Mouse (Mus musculus) T-cell, adult 2 months (primary cell): ENCODE data around the gene Gdpd5.
"Not testable (repeated sequence)": the region's sequence is repeated elsewhere in the genome, so short reads cannot be mapped to it uniquely, and the experiment has no call there.

ENCODE experiments used
- DNase-seq: peaks from one replicate; pipeline ENCODE4 v3.0.0; 2022; ENCODE audit warnings: low spot score

Gene Gdpd5

DNA sequence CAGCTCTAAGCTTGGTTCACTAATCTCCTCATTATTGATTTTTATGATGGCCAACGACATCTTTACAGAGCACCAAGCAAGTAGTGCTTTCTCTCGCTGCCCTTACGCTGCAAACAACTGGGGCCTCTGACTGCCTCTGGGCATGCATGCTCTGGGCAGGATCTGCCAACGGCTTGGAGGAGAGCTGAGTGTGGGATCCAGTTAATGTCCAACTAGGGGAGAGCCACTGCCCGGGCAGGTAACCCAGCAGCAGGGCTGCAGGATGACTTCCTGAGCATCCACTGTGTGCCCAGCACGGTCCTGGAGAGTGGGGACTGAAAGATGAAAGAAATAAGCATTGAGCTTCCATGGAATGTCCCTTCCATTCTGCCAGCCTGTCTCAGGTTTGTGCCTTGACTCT lies 14.5 kb upstream of the Gdpd5 start:
- no peak for DNase-seq

DNA sequence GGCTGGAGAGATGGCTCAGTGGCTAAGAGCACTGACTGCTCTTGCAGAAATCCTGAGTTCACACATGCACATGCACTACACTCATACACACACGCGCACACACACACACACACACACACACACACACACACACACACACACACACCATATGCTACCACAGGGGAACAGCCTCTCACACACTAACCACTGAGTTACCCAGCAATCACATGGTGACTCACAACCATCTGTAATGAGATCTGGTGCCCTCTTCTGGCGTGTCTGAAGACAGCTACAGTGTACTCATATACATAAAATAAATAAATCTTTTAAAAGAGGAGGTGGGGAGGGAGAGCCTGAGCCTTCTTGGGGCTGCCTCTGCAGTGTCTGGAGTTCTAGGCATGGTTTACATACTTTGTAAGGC lies 6.9 kb upstream of the Gdpd5 start:
- not testable (repeated sequence) for DNase-seq

DNA sequence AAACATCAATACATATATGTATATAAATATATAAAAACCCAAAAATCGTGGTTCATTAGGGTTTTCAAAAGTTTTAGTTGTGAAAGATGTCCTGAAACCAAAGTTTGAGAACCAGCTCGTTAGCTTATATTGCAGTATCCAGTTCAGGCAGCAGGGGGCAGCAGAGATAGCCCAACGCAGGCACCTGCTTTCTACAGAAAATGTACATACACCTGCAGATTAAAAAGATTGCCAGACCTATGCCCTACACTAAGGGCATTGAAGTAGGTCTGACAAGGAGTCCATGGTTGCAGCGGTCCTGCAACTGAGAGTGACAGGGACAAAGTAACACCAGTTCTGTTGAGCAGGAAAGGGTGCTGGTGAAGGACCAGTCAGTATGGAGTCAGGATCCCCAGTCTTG lies 5.8 kb upstream of the Gdpd5 start:
- DNase-seq = peak; percentile 74

DNA sequence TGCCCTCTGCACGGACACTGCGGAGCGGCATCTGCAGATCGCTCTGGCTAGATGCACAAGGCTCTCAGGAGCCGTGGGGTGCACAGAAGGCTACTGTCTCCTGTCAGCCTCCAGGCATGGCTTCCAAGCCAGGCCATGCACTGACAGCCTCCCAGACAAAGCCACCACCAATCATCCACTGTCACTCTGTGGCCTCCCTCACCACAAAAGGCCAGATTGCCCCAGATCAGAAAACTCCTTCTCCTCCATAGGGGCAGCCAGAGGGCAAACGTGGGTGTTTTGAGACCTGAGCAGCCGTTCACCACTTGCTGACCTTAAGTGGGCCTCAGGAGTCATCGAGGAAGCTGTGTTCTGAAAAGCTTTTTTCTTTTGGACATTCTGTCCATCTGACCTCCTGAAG lies 2.3 kb upstream of the Gdpd5 start:
- no peak for DNase-seq

DNA sequence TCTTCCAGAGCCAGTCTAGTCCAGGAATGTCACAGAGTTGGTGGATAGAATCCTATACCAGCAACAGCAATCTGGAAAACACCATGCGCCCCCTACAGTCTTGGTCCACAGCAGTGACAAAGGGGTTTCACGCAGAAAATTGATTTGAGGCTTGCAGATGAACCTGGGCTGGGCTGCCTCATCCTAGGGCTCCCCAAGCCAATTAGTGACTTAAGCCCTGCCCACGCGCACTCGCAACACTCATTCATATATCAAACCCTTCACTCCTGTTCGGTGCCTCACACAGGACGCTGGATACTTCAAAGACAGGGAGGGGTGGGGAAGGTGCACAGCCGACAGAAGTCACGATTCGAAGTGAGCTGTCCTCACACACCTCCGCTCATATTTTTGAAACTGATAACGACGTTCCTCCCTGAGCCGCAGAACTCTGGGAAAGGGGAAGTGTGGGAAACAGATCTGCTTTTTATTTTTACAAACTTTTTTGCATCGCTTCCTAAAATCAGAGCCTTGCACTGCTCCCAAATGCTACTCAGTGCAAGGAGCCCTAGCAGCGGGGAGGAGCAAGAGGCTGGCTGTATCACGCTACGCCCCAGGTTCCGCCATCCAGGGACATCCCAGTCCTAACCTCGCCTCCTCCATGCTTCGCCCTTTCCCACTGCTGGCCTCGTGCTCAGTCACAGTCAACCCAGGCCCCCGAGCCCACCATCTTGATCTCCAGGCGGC lies 562 bp upstream of the Gdpd5 start:
- DNase-seq = peak; percentile 22

DNA sequence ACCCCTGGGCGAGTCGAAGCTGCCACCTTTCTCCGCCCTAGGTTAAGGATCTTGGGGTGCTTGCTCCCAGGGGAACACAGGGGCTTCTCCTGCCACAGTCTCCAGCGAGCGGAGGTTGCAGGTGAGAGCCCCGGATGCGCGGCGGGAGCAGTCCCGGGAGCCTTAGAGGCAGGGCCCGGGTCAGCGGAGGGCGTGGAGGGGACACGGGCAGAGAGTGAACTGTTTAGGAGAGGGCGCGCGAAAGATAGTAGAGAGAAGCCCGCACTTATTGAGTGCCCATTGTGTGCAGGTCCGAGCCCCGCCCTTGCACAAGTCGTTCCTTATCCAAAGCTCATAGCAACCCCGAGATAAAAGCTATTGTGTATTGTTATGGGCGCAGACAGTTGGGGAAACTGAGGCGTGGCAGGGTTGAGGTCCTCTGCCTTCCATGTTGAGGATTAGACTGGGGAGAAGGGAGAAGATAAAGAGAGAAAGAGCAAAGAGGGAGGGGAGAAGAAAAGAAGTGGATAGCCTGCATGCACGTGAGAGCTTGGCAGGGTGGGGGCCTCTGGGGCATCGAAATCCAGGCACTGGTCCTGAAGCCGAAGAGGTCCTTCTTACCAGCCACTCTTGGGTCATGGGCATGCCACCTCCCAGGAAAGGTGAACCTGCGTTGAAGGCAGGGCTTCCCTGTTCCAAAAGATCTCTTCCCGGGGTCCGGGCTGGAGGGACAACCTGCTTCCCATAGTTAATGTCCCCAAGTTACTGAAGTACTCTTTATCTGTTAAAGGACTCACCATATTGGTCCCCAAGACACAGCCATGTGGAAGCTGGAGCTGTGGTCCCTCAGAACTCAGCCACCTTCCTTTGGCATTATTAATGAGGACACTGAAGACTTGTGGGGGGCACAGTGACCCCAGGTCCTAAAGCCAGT lies 1.1 kb downstream of the Gdpd5 start:
- no peak for DNase-seq

DNA sequence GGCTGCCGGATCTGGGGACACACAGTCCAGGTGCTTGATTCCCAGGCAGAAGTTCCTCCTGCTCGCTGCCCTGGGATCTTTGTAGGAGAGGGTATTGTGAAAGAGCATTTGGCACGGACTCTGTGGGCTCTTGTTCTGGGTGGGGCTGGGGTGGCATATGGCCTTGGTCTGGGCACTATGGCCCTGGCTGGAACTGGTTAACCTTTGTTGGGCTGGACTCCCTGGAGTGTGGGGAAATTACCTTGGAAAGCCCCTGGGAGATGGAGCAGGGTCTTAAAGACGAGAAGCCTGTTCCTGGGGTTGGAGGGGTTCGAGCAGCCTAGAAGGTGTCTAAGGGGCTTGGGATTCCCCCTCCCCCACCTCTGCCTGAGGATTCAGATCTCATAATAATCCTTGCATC lies 2.0 kb downstream of the Gdpd5 start:
- DNase-seq = no peak

DNA sequence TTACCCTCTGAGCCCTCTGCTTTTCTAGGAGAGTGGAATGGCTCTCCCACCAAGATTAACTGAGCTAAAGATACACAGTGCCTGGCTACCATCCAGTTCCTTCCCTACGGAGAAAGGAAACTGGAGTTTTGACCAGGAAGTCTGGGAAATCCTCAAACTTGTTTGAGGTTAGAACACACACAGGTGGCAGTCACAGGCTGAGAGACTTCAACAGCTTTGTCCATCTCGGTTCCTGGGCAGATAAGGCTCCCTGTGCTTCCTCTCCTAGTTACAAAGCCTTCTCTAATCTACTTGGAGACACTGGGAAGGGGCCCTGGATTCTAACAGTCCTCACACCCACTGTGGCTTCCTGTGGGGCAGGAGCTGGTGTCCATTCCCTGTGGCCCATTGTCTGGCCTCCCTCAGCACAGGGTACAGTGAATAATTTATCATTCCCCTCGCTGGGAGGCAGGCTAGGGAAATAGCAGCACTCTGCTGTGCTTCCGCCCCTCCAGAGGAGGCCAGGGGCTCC lies 2.9 kb downstream of the Gdpd5 start:
- DNase-seq = no peak

DNA sequence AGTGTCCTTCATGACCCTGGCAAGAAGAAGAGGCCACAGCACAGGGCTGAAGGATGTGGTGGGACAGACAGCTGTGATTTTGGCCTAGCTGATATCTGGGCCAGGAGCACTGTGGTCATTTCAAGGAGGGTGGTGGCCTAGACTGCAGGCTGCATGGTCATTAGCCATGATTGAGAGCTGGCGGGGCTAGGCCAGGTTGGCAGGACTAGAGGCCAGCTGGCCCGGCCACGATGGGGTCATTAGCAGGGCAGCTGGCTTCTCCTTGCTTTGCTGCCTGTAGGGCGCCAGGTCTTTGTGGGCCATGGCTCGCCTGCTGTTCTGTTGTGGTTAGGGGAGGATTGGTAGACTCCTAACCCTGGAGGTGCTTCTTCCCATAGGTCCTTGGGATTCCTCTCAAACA lies 4.8 kb downstream of the Gdpd5 start:
- no peak for DNase-seq

DNA sequence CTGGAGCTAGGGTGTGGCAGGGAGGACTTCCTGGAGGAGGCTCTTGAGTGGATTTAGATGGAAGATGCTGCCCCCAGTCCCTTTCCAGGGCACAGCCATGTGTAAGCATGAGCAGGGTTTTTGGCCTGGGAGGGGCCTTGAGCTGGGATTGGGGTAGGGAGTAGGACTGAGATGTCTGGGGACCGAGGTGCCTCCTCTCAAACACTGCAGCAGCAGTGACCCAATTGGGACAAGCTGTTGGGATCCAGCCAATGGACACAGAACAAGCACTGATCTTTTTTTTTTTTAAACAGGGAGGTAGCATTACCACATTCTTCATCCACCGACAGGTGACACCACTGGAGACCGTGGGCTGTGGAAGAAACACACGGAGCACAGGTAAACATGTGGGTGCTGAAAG lies 5.6 kb downstream of the Gdpd5 start:
- DNase-seq = no peak

DNA sequence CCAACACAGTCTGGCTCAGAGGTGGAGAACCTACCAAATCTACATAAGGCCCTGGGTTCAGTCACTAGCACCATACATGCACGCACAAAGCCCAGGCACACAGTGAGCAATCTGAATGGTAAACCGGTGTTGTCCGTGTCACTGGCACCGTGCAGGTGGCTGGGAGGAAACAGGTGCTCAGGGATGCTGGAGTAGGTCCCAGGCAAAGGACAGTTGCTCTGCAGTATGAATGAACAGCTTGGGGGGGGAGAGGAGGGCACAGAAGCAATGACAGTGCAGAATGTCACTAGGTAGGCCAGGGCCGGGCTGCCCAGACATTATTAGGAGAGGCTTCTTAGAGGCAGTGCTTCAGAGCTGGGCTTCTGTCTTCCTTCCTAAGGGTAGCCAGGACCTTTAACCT lies 6.1 kb downstream of the Gdpd5 start:
- DNase-seq = no peak

DNA sequence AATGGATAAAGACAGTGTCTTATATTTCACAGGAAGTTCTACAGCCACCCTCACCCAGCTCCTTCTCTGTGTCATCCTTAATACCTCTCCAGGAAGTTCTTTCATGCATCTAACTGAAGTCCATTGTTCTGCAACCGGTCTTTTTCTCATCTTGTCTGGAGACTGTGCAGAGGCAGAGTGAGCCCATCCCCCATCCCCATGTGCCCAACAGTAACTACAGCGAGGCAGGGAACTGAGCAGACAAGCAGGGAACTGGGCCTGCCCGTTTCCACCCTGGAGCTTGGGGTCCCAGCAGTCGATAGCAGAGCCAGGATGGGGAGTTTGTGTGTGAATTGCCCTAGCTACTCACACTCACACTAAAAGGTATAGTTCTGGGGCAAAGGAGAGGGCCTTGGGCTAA lies 9.3 kb downstream of the Gdpd5 start:
- no peak for DNase-seq

DNA sequence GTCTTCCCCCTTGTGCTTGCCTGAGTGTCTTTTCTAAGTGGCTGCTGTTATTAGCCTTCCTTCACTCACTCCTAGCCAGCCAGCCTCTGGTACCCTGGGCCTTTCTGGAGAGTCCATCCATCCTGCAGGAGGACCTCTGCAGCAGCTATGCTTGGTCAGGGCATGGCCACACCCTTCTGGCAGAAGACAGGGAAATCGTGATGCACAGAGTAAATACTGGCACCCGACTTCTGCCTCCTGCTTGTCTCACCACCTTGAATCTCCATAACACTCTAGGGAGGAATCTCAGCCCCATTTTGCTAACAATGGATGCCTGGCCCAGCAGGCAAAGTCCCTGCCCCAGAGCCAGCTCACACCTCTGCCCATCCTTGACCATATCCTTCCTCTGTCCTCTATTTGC lies 11.5 kb downstream of the Gdpd5 start:
- DNase-seq = no peak

DNA sequence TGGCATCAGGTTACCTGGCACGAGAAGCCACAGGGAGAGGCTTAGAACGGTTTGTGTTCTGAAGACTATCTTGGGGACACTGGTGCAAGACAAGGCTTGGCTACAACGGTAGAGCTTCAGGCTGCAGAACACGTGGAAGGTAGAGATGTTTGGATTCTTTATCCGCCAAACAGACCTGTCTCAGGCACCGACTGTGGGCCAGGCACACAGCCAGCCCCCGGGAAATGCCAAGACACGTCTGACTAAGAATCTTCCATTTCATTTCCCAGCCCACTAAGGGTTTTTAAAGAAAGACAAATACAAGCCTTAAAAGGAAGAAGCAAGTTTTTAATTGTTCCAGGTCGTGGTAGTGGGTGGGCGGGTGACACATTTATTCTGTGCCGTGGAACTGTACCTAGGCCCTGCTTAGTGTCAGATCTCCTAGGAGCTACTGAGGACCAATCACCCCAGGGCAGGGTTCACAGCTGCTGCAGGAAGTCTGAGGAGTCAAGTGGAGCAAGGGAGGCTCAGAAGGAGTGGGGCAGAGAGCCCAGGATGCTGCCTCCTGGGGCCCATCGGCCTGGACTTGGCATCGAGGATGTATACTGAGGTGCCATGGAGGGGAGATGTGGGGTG lies 12.6 kb downstream of the Gdpd5 start:
- DNase-seq = no peak

DNA sequence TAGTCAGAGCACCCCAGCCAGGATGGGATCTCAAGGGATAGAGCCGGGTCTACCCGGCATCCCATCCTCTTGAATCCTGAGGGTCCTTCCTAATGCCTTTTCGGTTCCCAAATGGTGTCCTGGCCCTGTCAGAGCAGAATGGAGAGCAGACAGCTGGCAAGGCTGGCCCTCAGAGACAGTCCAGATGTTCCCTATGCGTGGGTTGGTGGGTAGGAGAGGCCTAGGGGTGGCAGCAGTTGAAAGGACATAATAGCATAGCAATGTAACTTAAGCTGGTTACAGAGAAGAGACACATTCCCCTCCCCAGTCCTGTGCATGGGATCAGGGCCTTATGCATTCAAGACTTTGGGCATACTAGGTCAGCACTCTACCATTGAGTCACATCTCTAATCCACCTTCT lies 14.2 kb downstream of the Gdpd5 start:
- no peak for DNase-seq

DNA sequence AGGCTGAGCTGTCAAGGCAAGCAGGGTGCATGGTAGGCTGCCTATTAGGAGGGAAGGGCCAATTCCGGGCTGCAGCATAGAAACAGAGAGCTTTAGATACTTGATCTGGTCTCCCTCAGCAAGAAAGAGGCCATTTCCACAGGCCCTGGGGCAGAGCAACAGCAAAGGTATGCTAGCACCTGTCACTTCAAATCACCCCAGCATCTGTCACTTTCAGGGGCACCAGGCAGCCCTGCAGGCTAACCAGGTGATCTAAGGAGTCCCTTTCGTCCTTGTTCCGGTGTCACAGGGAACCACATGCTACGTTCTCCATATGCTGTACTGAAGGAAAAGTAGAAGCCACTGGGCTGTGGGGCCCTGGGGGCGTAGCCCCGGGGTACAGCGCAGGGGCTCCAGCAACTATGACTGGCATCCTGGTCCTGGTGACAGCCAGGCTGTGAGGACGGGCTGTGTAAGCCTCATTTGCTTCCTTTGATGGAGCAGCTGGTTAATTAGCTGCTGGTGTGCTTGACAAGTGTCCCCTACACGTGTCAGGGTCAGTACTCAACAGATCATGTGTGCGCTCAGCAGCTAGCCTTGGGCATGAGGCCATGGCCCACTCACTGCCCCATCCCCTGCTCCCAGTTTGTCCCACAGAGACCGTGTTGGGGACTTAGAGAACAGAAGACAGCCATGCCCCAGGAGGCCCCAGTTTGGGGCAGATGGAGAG lies 14.8 kb downstream of the Gdpd5 start:
- DNase-seq = no peak

DNA sequence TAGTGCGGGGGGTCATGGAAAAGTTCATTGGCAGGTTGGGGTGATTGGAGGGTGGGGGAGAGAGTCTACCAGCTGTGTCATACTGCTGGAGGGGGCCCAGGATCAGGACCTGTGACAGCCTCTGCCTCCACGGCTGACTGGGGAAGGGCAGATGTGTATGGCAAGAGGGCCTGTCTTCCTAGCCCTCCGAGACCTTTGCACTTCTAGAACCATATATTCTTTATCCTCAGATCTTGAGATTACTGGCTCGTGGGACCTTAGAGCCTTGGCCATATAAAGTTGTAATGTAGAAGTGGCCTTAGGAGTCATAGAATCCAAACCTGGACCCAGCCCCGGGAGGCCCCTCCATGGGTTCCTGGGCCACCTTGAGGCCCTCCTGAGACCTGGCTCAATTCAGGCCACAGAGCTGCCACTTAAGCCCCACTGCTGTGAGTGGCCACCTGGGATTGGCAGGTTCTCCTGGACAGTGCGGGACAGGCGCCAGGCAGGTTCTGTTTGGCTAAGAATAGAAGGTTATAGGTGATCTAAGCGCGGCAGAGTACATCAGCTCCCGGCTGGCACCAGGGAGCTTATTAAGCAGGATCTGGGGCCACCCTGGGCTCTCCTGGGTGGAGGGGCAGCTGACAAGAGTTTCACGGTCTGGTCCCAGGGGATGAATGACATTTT lies 15.9 kb downstream of the Gdpd5 start:
- DNase-seq = no peak

DNA sequence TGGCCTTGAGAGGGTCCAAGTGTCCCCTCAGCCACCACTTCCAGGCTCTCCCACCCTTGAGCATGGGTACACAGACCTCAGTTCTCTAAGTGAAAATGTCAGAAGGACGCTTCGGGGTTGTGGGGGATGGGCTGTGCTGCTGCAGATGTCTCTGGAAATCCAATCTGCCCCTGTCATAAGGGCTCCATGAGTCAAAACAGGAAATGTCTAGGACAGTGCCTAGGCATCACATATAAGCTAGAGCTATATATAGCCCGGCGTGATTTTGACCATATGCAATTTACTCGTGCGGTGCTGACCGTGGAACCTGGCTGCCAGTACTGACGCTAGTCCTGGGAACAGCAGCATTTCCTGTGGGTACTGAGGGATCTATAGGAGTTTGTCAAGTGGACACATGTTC lies 20.2 kb downstream of the Gdpd5 start:
- no peak for DNase-seq

DNA sequence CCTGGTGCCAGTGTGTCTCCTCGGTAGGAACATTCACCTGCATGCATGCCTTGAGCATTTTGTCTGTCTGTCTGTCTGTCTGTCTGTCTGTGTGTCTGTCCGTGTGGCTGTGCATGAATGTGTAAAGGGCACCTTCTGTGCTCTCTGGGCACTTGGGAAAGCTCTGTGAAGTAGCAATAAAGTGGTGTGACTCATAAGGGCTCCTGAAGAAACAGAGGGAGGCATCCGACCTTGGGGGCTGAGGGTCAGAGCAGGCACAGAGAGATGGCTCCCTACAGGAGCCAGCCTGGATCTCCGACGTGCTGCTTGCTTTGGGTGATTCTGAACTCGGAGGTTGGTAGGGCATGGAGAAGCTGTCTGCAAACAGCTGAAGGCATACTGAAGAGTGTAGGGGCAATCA lies 21.3 kb downstream of the Gdpd5 start:
- no peak for DNase-seq

DNA sequence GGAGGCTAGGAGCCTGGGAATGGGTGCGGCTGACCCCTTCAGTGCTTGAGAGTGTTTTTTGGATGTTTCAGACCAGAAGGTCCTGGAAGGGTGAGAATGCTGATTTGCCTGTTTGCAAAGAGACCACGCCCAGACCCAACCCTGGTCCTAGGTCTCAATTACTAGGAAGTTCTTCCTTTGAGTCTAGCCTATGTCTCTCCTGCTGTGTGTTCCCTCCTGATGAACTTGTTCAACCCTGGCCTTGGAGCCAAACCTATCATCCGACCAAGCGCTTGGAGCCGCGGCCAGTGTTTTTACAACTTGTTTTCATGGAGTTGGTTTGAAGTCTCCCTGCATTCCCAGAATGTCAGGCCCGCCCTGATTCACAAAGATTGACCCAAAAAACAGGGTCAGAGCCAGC lies 22.0 kb downstream of the Gdpd5 start:
- no peak for DNase-seq

DNA sequence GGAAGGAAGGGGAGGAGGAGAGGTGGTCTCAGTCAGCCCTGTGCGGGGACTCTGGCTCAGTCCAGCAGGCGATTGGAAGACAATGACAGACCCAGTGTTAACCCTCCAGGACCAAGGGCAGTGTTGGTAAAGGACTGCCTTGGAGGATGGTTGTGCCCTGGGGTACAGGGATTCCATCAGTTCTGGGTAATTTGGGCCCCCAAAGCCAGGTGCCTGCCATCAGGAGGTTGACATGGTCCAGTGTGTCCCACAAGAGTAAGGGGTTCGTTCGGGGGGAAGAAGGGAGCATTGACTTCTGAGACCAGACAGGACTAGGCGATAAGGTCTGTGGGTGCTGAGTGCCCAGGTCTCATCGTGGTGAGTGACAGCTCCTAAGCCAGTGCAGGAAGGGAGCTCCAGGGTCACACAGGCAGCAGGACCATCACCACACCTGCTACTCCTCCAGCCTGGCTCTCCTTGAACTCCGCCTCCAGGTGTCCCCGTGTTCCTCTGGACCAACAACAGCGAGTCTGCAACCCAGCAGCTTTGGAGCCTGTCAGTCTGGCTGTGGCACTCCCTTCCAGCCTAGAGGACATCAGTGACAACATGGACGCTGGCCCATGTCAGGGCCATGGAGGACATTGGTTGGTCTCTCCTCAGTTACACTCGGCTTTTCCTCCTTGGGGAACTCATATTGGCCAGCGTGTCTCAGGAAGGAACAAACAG lies 23.0 kb downstream of the Gdpd5 start:
- no peak for DNase-seq
